Mouse (Mus musculus) kidney, adult 10 weeks (tissue): Measurements from ENCODE around the gene Olfr1161. TPM values are rescaled to one million over a fixed set of nuclear protein-coding genes. Genes with fewer than 3 reads are reported as not detected.

Experiments used
- polyA plus RNA-seq: library from polyadenylated mRNA; stranded (reverse); fragments of 350-450 nt; fragmentation: Illumina TruSeq; extraction: RNeasy Lipid Tissue Mini Kit (QIAGEN cat#74804); gene quantifications from one replicate; pipeline ENCODE4 v1.2.3, GENCODE M21; 2014; ENCODE audit warnings: low read depth, low replicate concordance

Olfr1161 gene
- not detected for polyA plus RNA-seq

DNA sequence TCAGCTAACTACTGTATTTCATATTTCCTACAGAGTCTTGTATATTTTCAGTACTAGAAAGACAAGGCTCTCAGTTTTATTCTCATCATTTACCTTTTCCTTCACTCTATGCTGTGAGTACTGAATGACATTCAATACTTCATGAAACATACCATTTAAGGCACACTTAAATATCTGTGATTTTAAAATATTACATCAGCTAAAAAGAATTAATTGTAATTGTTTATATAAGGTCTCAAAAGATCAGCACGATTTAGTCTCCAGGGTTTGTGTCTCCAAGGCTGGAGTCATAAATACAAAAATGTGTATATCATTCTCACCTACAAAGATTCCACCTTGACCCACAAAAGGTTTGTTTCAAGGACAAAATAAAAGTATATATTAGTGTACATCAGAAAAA lies at the start of gene Olfr1161:
Gene Olfr1161, plus strand, starts transcription at position 301 of the 400 bp plus-strand sequence.

DNA sequence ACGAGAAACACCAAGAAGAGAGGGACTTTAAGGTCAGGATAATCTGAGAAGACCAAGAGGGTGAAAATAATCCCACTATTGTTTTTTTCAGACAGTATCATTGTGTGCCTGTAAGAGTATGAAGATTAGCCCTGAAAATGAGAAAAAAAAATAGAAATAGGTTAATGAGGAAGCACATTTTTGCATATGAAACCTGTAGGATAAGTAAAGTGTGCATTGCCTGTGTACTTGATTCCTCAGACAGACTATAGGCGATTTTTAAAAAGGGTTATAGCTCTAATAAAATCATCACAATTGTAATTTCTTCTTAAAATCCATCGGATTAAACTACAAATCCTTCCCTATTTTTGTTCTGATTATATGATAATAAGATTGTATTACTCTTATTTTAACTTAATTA lies 48.0 kb upstream of the Olfr1161 start, which contains the start of gene Olfr74:
Gene Olfr74, minus strand, starts transcription at position 101 of the 400 bp plus-strand sequence.

DNA sequence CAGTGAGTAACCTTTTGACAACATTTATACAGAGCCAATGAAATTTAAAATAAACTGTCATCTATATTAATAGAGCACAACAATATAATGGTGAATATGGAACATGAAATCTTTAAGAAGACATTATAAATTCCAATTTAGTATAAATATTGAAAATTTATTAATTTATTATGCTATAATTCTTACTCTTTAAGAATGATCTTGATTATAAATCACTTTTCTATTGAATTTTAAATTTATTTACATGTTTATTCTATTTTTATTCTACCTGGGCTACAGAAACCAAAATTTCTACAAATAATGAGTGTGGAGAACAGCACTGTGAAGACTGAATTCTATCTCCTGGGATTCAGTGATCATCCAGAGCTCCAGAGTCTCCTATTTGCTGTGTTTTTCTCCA lies 32.8 kb upstream of the Olfr1161 start, which contains the start of gene Olfr1158:
Gene Olfr1158, plus strand, starts transcription at position 301 of the 400 bp plus-strand sequence.

GRCm38 (mm10) chr2:88007515-88008318 lies 14.9 kb upstream of the Olfr1161 start, which contains the start of gene Olfr1160:
Gene Olfr1160 (minus strand): TSS chr2:88008268.

DNA sequence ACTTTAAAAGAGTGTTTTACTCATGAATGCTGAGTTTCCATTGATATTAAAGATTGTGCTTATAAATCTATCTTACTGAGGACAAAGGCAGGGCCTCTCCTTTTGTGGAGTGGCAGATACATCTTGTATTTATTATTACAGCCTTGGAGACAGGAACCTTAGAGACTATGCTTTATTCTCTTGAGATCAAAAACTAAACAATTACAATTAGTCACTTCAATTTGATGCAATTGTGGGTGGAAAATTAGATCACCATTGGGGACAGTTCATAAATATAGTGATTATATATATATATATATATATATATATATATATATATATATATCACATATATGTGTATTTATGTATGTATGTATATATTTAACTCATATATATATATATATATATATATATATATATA lies 15.0 kb downstream of the Olfr1161 start, which contains the start of gene Olfr73:
Gene Olfr73, minus strand, starts transcription at position 101 of the 400 bp plus-strand sequence.

GRCm38 (mm10) chr2:88051029-88051428 lies 28.5 kb downstream of the Olfr1161 start, which contains the start of gene Olfr1162:
Gene Olfr1162 (minus strand): TSS chr2:88051129.

DNA sequence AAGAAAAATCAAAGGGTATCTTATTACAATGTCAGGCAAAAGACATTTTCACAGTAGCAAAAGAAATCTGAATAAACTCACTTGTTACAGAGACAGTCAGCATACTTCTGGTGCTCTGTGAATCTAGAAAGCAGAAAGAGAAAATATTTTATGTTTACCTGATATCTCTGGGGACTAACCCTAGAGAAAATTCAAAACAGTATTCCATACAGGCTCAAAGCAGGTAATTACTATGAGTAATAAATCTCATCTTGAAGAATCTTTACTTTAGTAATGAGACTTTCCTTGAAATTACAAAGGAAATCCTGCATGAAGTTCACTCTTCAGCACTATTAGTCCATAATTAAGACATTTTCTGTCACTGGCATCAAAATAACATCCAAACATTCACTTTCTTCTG lies 49.2 kb downstream of the Olfr1161 start, which contains the start of gene Olfr1163:
Gene Olfr1163, minus strand, starts transcription at position 101 of the 400 bp plus-strand sequence.

Other genes with a start within 250 kb of the Olfr1161 start
- not detected for gene Olfr152, start 243.3 kb upstream of the Olfr1161 start, polyA plus RNA-seq
- gene Olfr1143, start 222.2 kb upstream of the Olfr1161 start, polyA plus RNA-seq, result not detected
- gene Olfr1145, start 213.0 kb upstream of the Olfr1161 start, polyA plus RNA-seq, result not detected
- gene Olfr1148, start 192.2 kb upstream of the Olfr1161 start, polyA plus RNA-seq, result not detected
- gene Olfr1150-ps1, start 178.8 kb upstream of the Olfr1161 start, polyA plus RNA-seq, result not detected
- gene Olfr1151, start 166.9 kb upstream of the Olfr1161 start, polyA plus RNA-seq, result not detected
- gene Olfr1152, start 156.3 kb upstream of the Olfr1161 start, polyA plus RNA-seq, result not detected
- not detected for gene Olfr1153, start 127.8 kb upstream of the Olfr1161 start, polyA plus RNA-seq
- gene Olfr1154, start 117.6 kb upstream of the Olfr1161 start, polyA plus RNA-seq, result not detected
- gene Olfr1155, start 77.6 kb upstream of the Olfr1161 start, polyA plus RNA-seq, result not detected
- gene Olfr1156, start 69.7 kb upstream of the Olfr1161 start, polyA plus RNA-seq, result not detected
- not detected for gene Olfr1157, start 54.5 kb upstream of the Olfr1161 start, polyA plus RNA-seq
- gene Olfr74, start 48.1 kb upstream of the Olfr1161 start, polyA plus RNA-seq, result not detected
- not detected for gene Olfr1158, start 32.7 kb upstream of the Olfr1161 start, polyA plus RNA-seq
- not detected for gene Olfr1160, start 14.5 kb upstream of the Olfr1161 start, polyA plus RNA-seq
- gene Olfr73, start 14.9 kb downstream of the Olfr1161 start, polyA plus RNA-seq, result not detected
- not detected for gene Olfr1162, start 28.4 kb downstream of the Olfr1161 start, polyA plus RNA-seq
- not detected for gene Olfr1163, start 49.1 kb downstream of the Olfr1161 start, polyA plus RNA-seq
- gene Olfr1164, start 71.2 kb downstream of the Olfr1161 start, polyA plus RNA-seq, result not detected
- not detected for gene Olfr1166, start 105.5 kb downstream of the Olfr1161 start, polyA plus RNA-seq
- gene Olfr1167, start 132.4 kb downstream of the Olfr1161 start, polyA plus RNA-seq, result not detected
- gene Olfr1168, start 159.1 kb downstream of the Olfr1161 start, polyA plus RNA-seq, result not detected
- not detected for gene Olfr1170, start 205.6 kb downstream of the Olfr1161 start, polyA plus RNA-seq